In genomic region chr8:123789970-123790369, GRCm38 (mm10) we compare ENCODE assay signal across 9 mouse cellular contexts. TPM values are rescaled to one million over a fixed set of nuclear protein-coding genes. Genes with fewer than 3 reads are reported as not detected.
A peak's percentile ranks its signal among the peaks of the same experiment; 100 is the strongest.
DNase-seq lines count a peak whose midpoint lies in the region; TF ChIP-seq lines count a peak whose summit lies in the region.
"Had no signal": no experiment of that assay in that cellular context is flagged by ENCODE, and none has a peak within 500 bp of the region (broad histone marks: within the 10 kb centered on the region; RNA-seq: fewer than 3 reads in every experiment).

No protein-coding gene starts in this region.

- peak; percentile 92 for DNase-seq in adrenal gland, postnatal 25 days
- peak; percentile 93 for DNase-seq in embryonic facial prominence, embryonic 10.5 days (ENCODE audit: low spot score)
- DNase-seq in heart, postnatal 10 days: peak; percentile 87 to 94
- DNase-seq in layer of hippocampus, adult 2 months (ENCODE audit: low spot score in 2 of 2): peak; percentile 81 to 94
- peak; percentile 91 for DNase-seq in lung, postnatal 14 days
- DNase-seq in right cerebral cortex, postnatal 10 days (ENCODE audit: low spot score in 2 of 2): peak; percentile 86 to 92
- DNase-seq in urinary bladder, postnatal 14 days (ENCODE audit: low spot score): peak; percentile 90

- under 1% methylated on average over 4 of the region's 4 CpGs for WGBS in embryonic facial prominence, embryonic 10.5 days

- peak; percentile 86 for TF ChIP-seq CTCF in ES-Bruce4 (IDR thresholded peaks at IDR 0.05; ENCODE audit: low read depth, low read length)
- peak; percentile 94 for TF ChIP-seq CTCF in layer of hippocampus, adult 2 months (conservative IDR thresholded peaks at IDR 0.05)

- H3K9me3 ChIP-seq in ES-Bruce4 (replicated peaks; ENCODE audit: control insufficient read depth, insufficient read depth, low read length, poor library complexity, severe bottlenecking): no peaks in the 10 kb centered on the region
- H3K9me3 ChIP-seq in embryonic facial prominence, embryonic 10.5 days: no peaks in the 10 kb centered on the region
- H3K9me3 ChIP-seq: limb, embryonic 12.5 days had no signal

- TF ChIP-seq POLR2A in ES-Bruce4 (IDR thresholded peaks at IDR 0.05; ENCODE audit: insufficient read depth, low read length): no peak

- H3K27ac ChIP-seq in ES-Bruce4 (ENCODE audit: insufficient read depth, low read length): no peak overlapping the region
- H3K27ac ChIP-seq in embryonic facial prominence, embryonic 10.5 days (replicated peaks): peak overlapping the region; percentile 54; the same call in 1 of the 2 replicates
- H3K27ac ChIP-seq in layer of hippocampus, adult 2 months: peak overlapping the region; percentile 61; the same call in 1 of the 2 replicates
- H3K27ac ChIP-seq: limb, embryonic 12.5 days had no signal

- no peak for TF ChIP-seq EP300 in ES-Bruce4 (IDR thresholded peaks at IDR 0.05; ENCODE audit: insufficient read depth, low read depth, low read length)

- H3K27me3 ChIP-seq in ES-Bruce4 (ENCODE audit: control insufficient read depth, insufficient read depth, low read length, poor library complexity, severe bottlenecking): no peaks in the 10 kb centered on the region
- H3K27me3 ChIP-seq in embryonic facial prominence, embryonic 10.5 days (replicated peaks; ENCODE audit: low read depth, poor library complexity, severe bottlenecking): peaks cover 19% of the 10 kb centered on the region

- no peak overlapping the region for H3K4me3 ChIP-seq in ES-Bruce4 (ENCODE audit: low read depth, low read length)
- no peak overlapping the region for H3K4me3 ChIP-seq in embryonic facial prominence, embryonic 10.5 days
- H3K4me3 ChIP-seq in layer of hippocampus, adult 2 months: no peak overlapping the region
- H3K4me3 ChIP-seq: limb, embryonic 12.5 days had no signal

- H3K36me3 ChIP-seq in ES-Bruce4 (ENCODE audit: control insufficient read depth, insufficient read depth, low read length, poor library complexity, severe bottlenecking): no peaks in the 10 kb centered on the region
- no peaks in the 10 kb centered on the region for H3K36me3 ChIP-seq in embryonic facial prominence, embryonic 10.5 days (replicated peaks)
- H3K36me3 ChIP-seq: limb, embryonic 12.5 days had no signal

- no peak overlapping the region for H3K9ac ChIP-seq in ES-Bruce4 (ENCODE audit: low read depth, poor library complexity, severe bottlenecking)
- H3K9ac ChIP-seq: limb, embryonic 12.5 days had no signal

- intact Hi-C loops in heart, postnatal 10 days (cut with DNase I): loop anchor here (1.0 to 10.0 kb wide), 4 partner anchors 45 to 555 kb away; no protein-coding TSS in a partner anchor

- no peaks in the 10 kb centered on the region for H3K4me1 ChIP-seq in ES-Bruce4 (ENCODE audit: control insufficient read depth, insufficient read depth, low read length)
- H3K4me1 ChIP-seq in embryonic facial prominence, embryonic 10.5 days: peaks cover 36% of the 10 kb centered on the region
- H3K4me1 ChIP-seq: limb, embryonic 12.5 days had no signal

RNA-seq across cellular contexts. Expression of gene Rab4a, which starts 15.8 kb away (rescaled TPM):
- polyA plus RNA-seq in ES-Bruce4 (2011; ENCODE audit: insufficient read depth, insufficient read length, low read depth, missing spikeins): 26.1 and 32.6 TPM in 2 replicates
- 23.6 and 24.6 TPM in 2 replicates for total RNA-seq in adrenal gland, postnatal 25 days (2021)
- polyA plus RNA-seq in embryonic facial prominence, embryonic 10.5 days (2016; fragmentation: Nextera tagmentation; extraction: Ambion mirVana): 56.8 and 58.0 TPM in 2 replicates
- total RNA-seq in heart, postnatal 10 days (2021): 1 to 10 TPM; 8.0 to 9.5 TPM
- 10 to 100 TPM; 41.8 to 48.0 TPM for total RNA-seq in layer of hippocampus, adult 2 months (2021)
